Mouse (Mus musculus): ENCODE data around the gene Itgb7. TPM values are rescaled to one million over a fixed set of nuclear protein-coding genes. Genes with fewer than 3 reads are reported as not detected.

Gene Itgb7
- total RNA-seq, 2 experiments from 2014 or later = 0.91 to 1.1 TPM

DNA sequence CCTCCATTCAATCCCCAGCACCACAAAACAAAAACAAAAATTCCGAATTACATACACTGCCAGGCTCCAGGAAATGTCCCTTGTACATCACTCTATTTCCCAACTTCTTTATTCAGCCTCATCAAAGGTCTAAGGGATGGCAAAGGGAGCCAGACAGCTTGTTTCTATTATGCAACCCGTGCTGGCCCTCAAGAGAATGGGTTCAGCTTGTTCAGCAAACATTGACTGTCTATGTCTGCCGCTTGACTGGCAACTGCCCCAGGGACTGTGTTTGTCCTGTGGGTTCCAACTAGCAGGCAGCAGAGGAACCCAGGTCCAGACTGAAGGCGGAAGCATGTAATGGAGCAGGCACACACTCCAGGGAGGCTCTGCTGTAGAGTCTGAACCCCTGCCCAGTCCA is 32.9 kb downstream of the Itgb7 start:
- DNase-seq (ENCODE audit: low spot score in 2 of 2) = no peak

DNA sequence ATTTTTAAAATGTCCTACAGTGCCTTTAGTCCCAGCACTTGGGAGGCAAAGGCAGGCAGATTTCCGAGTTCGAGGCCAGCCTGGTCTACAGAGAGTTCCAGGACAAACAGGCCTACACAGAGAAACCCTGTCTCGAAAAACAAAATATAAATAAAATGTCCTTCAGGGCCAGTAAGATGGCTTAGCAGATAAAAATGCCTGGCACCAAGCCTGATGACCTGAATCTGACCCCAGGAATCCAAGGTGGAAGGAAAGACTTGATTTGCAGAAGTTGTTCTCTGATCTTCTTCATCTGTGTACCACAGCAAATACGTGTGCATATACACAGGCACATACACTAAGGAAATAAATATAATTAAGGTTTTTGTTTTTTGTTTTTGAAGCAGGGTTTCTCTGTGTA is 36.4 kb downstream of the Itgb7 start:
- no peak for DNase-seq (ENCODE audit: low spot score in 2 of 2)

DNA sequence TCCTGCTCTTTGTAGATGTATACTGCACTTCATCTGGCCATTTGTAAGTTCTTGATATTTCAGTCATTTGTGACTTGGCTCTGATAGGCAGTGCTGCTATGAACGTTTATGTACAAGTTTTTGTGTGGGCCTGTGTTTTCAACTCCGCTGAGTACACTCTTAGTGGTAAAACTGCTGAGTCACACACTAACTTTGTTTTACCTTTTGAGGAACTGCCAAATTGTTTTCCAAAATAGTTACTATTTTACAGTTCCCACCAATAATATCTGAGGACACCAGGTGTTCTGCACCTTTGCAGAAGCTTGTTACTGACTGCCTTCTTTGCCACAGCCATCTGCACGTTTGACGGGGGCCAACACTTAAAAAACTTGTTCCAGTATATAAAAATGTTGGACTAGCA is 37.3 kb downstream of the Itgb7 start:
- DNase-seq (ENCODE audit: low spot score in 2 of 2) = no peak

GRCm38 (mm10) chr15:102193652-102194051 is 38.1 kb downstream of the Itgb7 start:
- no peak for DNase-seq (ENCODE audit: low spot score in 2 of 2)

DNA sequence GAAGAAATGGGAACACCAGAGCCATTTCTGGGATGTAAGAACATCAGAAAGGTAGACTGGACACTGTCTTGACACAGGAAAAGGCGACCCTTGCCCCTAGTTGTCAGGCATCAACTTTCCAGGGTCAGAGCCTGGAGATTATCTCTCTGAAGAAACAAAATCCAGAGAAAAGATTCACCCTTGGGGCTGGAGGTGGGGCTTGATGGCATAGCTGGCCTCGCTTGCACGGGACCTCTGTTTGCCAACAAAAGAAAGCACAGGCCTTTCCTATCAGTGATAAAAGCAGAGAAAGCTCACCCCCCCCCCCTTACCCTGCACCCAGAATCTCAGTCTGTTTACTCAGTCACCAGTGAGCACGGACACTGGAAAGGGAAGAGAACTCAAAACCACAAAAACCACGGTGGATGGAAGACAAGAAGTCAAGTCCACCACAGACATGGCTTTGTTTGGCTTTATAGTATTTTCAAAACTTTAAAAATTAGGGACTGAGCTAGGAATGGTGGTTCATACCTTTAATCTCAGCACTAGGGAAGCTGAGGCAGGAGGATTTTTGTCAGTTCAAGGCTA is 38.8 kb downstream of the Itgb7 start:
- no peak for DNase-seq (ENCODE audit: low spot score in 2 of 2)

DNA sequence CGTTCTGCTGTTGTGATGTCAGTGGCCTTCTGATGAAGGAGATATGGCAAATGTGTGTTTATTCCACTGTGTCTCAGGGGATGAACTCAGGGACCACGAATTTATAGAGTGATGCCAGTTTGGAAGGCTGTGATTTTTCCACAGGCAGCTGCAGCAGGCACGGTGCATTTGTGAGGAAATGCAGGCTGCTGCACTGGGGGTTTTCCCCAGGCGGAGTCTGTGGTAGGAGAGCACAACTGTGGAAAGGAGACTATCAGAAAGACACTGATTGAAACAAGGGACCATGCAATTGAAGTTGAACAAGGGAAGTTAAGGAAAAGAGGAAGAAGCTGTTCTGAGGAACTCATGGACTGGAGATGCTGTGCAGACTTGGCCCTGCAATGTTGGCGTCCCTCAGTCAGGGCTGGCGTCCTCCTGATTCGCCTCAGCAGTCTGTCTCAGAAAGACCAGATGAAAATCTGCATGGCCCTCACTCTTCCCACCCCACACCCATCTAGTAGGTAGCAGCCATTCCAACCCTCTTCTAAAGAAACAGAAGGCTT is 39.4 kb downstream of the Itgb7 start:
- no peak for DNase-seq (ENCODE audit: low spot score in 2 of 2)

DNA sequence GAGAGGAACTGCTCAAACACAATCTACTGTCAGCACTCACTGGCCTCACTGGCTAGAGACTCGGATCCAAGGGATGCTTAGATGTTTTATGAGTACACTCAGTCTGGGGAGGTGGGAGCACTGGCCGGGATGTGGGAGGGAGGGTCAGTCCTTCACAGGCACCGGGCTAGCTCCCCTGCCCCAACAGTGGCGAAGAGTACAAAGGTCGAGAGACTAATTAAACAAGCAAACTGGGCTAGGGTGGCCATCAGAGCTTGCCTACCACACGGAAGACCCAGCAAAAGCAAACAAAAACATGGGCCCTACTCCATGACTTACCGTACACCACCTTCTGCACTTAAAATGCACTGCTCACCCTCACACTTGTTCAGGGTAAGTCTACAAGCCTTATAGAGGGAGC is 40.0 kb downstream of the Itgb7 start:
- no peak for DNase-seq (ENCODE audit: low spot score in 2 of 2)

GRCm38 (mm10) chr15:102188883-102189282 is 42.9 kb downstream of the Itgb7 start:
- no peak for DNase-seq (ENCODE audit: low spot score in 2 of 2)

GRCm38 (mm10) chr15:102188096-102188495 is 43.6 kb downstream of the Itgb7 start:
- no peak for DNase-seq (ENCODE audit: low spot score in 2 of 2)

DNA sequence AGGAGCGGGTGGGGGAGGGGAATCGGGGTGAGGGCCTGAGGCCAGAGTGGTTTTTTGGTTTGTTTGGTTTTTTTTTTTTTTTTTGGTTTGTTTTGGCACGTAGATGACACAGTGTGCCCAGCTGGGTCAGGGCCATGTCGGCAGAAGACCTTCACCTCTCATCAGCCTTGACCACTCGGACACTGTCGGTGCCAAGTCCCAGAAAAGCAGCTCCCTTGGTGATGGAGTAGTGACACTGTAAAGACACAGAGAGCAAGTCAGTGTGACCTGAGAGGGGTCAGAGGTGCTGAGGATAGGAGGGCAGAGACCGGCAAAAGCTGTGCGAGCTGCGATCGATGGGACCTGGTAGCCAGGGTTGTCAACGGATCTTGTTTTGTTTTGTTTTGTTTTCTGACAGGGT is 45.5 kb downstream of the Itgb7 start:
- no peak for DNase-seq (ENCODE audit: low spot score in 2 of 2)

GRCm38 (mm10) chr15:102183076-102183475 is 48.7 kb downstream of the Itgb7 start:
- no peak for DNase-seq (ENCODE audit: low spot score in 2 of 2)

- no peak for DNase-seq (ENCODE audit: low spot score in 2 of 2)
Measured at GRCm38 (mm10) chr15:102179924-102180323, 51.8 kb downstream of the Itgb7 start.

DNA sequence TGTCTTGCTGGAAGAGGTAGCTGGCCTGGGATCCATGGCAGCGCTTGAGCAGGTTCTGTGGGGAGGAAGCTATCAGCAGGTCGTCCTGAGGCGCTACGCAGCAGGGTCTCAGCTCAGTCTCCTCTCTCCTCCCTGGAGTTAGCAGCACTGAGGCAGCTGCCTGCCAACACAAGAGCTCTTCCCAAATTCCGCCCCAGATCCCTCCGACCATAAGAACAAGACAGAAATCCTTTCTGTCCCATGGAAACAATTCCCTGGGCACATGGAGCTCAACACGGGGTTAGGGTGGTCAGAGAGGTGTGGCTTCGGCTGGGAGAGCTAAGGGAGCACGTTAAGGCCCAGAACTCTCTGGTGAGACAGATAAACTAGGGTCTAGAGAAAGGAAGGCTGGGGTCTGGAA is 52.6 kb downstream of the Itgb7 start:
- DNase-seq (ENCODE audit: low spot score in 2 of 2) = no peak

DNA sequence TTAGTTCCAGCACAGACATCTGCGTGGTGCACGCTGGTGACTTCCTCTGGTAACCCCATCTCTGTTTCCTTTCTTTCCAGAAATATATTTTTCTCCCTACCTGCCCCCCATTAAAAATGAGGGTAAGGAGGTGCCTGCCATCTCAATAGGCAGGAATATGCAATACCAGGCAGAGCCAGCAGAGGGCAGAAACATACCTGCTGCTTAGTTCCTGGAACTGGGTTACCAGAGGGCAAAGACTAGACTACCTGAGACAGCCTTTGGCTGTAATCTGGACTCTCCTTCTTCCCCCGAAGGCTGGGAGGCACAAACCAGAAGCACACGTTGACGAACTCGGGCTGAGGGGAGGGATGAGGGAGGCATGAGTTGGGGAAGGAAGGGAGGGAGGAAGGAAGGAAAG is 53.5 kb downstream of the Itgb7 start:
- peak; percentile 72 to 89 for DNase-seq (ENCODE audit: low spot score in 2 of 2)

GRCm38 (mm10) chr15:102177417-102177816 is 54.3 kb downstream of the Itgb7 start:
- DNase-seq (ENCODE audit: low spot score in 2 of 2) = no peak

DNA sequence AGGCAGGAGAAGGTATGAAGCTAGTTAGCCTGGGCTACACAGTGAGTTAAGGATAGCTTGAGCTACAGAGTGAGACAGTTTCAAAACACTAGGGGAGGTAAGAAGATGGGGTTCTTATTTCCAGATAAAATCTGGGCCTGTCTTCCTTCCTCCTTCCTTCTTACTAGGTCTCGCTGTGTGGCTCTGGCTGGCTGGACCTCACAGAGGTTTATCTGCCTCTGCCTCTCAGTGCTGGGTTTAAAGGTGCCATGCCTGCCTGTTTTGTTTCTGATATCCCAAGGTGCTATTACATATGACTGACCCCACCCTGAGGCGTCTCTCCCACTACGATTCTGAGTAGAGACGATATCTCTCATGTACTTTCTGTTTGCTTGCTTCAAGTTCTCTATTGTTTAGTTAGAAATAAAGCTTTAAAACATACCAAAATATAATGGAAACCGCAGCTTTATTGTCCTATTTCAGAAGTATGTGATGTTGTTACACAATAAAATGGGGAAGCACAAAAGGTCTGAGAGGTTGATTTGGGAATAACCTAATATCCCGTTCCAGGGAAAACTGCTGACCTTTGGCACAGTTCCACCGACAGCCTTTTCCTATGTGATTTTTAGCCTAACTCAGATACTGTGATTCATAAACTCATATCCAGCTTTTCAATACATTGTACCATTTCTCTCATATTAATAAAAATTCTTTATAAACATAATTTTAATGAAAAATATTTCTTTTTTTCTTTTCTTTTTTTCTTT is 55.0 kb downstream of the Itgb7 start:
- no peak for DNase-seq (ENCODE audit: low spot score in 2 of 2)

DNA sequence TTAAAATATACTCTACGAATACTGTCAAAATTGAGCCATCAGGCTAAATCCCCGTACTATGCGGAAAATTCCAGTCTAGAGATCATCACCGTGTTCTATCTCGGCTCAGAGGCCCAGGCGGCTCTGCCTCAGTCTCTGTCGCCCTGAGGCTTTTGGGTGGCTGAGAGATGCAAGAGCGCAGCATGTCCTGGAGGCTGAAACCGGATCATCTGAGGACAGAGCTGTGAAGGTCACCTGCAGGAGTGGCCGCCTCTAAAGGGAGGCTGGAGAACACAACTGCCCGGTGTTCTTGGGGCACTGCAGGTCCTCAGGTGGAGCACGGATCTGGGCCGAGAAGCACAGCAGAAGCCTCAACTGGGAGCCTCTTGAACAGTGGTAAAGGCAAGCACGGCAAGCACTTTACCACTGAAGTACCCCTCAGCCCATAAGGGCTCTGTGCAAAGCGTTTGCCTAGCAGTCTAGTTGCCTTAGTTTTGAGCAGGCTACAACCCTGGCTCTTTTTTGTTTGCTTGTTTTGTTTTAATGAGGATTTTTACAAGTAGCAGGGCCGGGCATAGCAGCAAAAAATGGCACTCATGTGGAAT is 55.9 kb downstream of the Itgb7 start:
- DNase-seq (ENCODE audit: low spot score in 2 of 2) = no peak

- DNase-seq (ENCODE audit: low spot score in 2 of 2) = no peak
Measured at GRCm38 (mm10) chr15:102173581-102173980, 58.2 kb downstream of the Itgb7 start.

DNA sequence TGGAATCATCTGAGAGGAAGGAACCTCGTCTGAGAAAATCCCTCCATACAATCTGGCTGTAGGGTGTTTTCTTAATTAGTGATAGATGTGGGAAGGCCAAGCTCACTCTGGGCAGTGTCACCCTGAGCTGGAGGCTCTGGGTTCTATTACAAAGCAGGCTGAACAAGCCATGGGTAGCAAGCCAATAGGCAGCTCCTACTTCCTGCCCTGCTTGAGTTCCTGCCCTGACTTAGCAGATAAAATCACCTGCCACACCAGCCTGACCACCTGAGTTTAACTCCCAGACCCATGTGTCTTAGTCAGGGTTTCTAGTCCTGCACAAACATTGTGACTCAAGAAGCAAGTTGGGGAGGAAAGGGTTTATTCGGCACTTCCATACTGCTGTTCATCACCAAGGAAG is 62.7 kb downstream of the Itgb7 start:
- no peak for DNase-seq (ENCODE audit: low spot score in 2 of 2)

DNA sequence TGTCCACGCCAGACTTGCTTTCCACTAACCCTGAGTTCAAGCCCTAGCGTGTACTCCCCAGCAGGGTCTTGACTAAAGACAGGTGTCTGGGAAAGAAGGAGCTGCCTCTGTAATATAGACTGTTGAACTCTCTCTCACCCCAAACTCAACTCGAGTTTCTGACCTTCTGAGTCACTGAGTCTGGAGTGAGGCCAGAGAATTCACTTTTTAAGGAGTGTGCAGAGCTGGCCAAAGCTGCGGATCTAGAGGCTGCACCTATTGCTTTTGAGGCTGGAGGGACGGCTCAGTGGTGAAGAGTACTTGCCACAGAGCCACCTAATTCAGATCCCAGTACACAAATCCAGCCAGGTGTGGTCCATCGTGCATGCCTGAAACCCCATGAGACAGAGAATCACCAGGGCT is 64.1 kb downstream of the Itgb7 start:
- DNase-seq (ENCODE audit: low spot score in 2 of 2) = no peak
